Mouse (Mus musculus) kidney, adult 2 months (tissue): Measurements from ENCODE around the gene Ppil1. TPM values are rescaled to one million over a fixed set of nuclear protein-coding genes. Genes with fewer than 3 reads are reported as not detected.

Experiments used
- DNase-seq: peaks from one replicate; pipeline ENCODE4 v3.0.0; 2021
- H3K27ac ChIP-seq: fragments of 200-500 bp; 2 replicates; pipeline ENCODE4 v1.5.1; 2012; ENCODE audit warnings: low read depth, low read length, control low read depth, inconsistent platforms; ENCODE audit not compliant: insufficient read depth
- H3K27me3 ChIP-seq: fragments of 200-500 bp; replicated peaks from 2 replicates; pipeline ENCODE4 v1.6.1; 2012; ENCODE audit warnings: mild to moderate bottlenecking, moderate library complexity, low read length, inconsistent platforms; ENCODE audit not compliant: control insufficient read depth, insufficient read depth
- H3K36me3 ChIP-seq: fragments of 200-500 bp; 2 replicates; pipeline ENCODE4 v1.6.1; 2012; ENCODE audit warnings: mild to moderate bottlenecking, moderate library complexity, low read length, inconsistent platforms; ENCODE audit not compliant: control insufficient read depth, insufficient read depth
- H3K4me1 ChIP-seq: fragments of 200-500 bp; 2 replicates; pipeline ENCODE4 v1.6.1; 2011; ENCODE audit warnings: low read length; ENCODE audit not compliant: control insufficient read depth, insufficient read depth
- H3K4me3 ChIP-seq: fragments of 200-500 bp; 2 replicates; pipeline ENCODE4 v1.5.1; 2011; ENCODE audit warnings: mild to moderate bottlenecking, low read depth, low read length, control low read depth; ENCODE audit not compliant: insufficient read depth
- CTCF ChIP-seq: fragments of 200-500 bp; conservative IDR thresholded peaks from 2 replicates; pipeline ENCODE4 v1.5.1; 2011; ENCODE audit warnings: low read depth, mild to moderate bottlenecking, control low read depth, low read length, moderate library complexity, mixed read lengths; ENCODE audit not compliant: insufficient read depth, insufficient read length
- POLR2A ChIP-seq: fragments of 200-500 bp; IDR thresholded peaks from one replicate; pipeline ENCODE4 v1.6.1; 2011; ENCODE audit warnings: low read depth, low read length, control low read depth
- WGBS: fragments of 180-500 bp; shearing (Covaris S2); methylation state at CpG from one replicate; pipeline ENCODE4 v1.1.7; 2018; 5-methylcytosine and 5-hydroxymethylcytosine counted together
- polyA plus RNA-seq: library from polyadenylated mRNA; depleted of rRNA; stranded (reverse); fragments of >200 nt; gene quantifications from 2 replicates; pipeline ENCODE4 v1.2.3, GENCODE M21; 2012

Ppil1 gene
- polyA plus RNA-seq, 1 experiment = 23.5 TPM

DNA sequence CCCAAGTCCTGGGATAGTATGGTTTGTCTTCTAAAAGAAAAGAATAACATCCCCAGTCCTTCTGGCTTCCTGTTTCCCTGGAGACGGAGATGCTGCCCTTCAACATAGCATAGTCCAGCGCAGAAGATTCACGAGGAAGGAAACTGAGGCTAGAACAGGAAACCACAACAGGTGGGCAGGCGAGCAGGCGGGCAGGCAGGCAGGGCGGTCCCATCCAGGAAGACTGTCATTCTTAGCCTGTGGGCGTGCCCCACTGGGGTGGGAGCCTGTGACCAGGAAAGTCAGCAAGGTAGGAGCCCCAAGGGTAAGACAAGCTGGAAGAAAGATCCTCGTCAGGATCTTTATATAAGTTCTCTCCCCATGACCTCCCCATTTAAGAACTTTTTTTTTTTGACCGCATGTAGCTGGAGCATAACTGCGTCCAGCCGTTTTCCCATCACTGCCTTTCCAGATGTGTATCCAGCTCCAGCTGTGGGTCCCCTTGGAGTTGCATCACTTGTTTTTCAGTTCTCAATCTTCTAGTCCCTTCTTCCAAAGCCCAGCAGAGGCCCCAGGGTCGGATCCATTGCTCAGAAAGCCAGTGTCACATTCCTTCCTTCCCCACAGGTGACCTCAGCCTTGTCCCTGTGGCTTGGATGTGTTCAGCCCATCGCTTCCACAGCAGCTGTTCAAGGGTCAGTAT lies 40.5 kb upstream of the Ppil1 start:
- Histone ChIP-seq H3K4me1 (no peaks in the 10 kb centered on the region), H3K36me3 (no peaks in the 10 kb centered on the region; the same call in 1 of the 2 replicates), H3K27ac (no peak overlapping the region), H3K4me3 (no peak overlapping the region), H3K27me3 (no peaks in the 10 kb centered on the region)
- no peak for TF ChIP-seq POLR2A
- no peak for TF ChIP-seq CTCF
- DNase-seq = peak; percentile 26
- whole genome bisulfite sequencing = 54% methylated on average over 13 of the region's 13 CpGs

DNA sequence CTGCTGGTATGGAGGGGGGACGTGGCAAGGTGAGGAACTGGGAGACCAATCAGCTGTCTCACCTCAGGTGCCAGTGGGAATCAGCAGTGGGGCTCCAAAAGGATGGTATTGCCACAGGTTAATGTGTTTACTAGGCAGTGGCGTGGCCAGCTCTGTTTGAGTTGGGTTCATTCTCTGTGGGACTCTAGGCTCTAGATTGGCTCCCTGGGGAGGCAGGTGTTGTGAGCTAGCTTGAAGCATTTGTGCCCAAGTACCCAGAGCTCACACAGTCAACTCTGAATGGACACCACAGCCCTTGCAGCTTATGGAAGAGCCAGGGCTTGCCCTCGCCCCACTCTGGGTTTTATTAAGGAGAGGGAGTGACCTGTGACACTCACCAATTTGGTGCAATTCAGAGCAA lies 39.9 kb upstream of the Ppil1 start:
- H3K27ac ChIP-seq = no peak overlapping the region
- H3K4me1 ChIP-seq = no peaks in the 10 kb centered on the region
- TF ChIP-seq POLR2A (no peak), CTCF (no peak)

DNA sequence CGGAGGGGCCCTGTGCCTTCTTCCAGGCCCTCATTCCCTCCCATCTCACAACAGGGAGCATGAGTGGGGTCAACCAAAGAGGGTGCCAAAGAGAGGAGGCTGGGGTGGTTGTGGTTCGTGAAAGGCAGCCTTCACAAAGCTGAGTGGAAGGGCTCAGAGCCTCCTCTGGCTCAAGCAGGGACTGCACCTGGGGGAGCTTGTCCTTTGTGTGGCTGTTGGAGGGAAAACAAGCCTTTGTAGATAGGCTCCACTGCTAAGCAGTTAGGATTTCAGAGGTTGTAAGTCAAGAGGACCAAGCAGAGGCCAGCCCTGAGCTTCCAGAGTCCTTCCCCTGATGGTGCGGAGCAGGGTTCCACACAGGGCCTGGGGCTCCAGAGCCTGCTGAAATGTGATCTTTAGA lies 39.1 kb upstream of the Ppil1 start:
- Histone ChIP-seq H3K4me3 (no peak overlapping the region), H3K27me3 (no peaks in the 10 kb centered on the region), H3K36me3 (no peaks in the 10 kb centered on the region; the same call in 1 of the 2 replicates), H3K4me1 (no peaks in the 10 kb centered on the region), H3K27ac (no peak overlapping the region)
- no peak for TF ChIP-seq POLR2A
- no peak for TF ChIP-seq CTCF
- WGBS = 69% methylated on average over 3 of the region's 3 CpGs
- no peak for DNase-seq

More for the DNA sequence above, 39.9 kb upstream of the Ppil1 start:
- 84% methylated on average over 3 of the region's 3 CpGs for WGBS
- DNase-seq = no peak
- no peaks in the 10 kb centered on the region; the same call in 1 of the 2 replicates for H3K36me3 ChIP-seq
- no peak overlapping the region for H3K4me3 ChIP-seq
- H3K27me3 ChIP-seq = no peaks in the 10 kb centered on the region

DNA sequence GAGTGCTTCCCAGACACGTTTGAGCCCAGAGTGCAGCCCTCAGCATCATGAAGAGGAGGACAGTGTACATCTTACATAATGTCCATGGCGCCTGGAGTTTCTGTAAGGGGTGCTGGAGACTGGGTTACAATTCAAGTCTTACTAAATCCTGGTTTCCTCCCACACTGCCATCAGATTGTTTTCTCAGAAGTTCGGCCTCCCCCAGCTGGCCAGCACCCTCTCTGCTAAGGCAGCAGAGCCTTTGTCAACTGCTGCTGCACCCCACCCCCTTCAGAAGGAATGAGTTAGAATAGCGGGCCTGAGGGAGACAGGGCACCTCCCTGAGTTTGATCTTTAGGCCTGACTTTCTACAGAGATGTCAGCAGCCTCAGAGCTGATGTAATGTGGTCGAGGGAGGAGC lies 38.2 kb upstream of the Ppil1 start:
- Histone ChIP-seq H3K27me3 (no peaks in the 10 kb centered on the region), H3K4me3 (no peak overlapping the region), H3K36me3 (no peaks in the 10 kb centered on the region; the same call in 1 of the 2 replicates), H3K4me1 (peaks cover 4% of the 10 kb centered on the region), H3K27ac (no peak overlapping the region)
- no peak for TF ChIP-seq POLR2A
- TF ChIP-seq CTCF = no peak
- WGBS = 71% methylated on average over 5 of the region's 5 CpGs
- DNase-seq = no peak

DNA sequence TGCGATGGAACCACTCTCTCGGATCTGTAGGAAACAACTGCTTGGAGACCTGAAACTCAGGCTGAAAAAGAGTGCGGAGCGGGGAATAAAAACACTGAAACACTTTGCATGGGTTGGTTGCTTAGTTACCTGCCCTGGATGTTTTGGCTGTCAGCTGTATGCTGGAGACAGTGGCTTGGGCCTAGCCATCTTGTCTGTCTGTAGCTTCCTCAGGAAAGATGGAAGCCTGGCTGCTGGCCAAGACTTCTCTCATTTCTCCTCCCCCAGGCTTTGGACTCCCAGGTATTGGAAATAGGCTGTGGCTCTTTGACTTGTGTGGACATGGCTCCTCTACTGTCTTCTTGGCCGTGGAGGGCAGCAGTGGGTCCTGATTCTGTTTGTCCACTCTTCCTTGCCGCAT lies 37.4 kb upstream of the Ppil1 start:
- TF ChIP-seq POLR2A (no peak), CTCF (no peak)
- no peak overlapping the region for H3K4me3 ChIP-seq
- no peaks in the 10 kb centered on the region; the same call in 1 of the 2 replicates for H3K36me3 ChIP-seq
- H3K27me3 ChIP-seq = no peaks in the 10 kb centered on the region
- H3K4me1 ChIP-seq = peaks cover 9% of the 10 kb centered on the region
- H3K27ac ChIP-seq = no peak overlapping the region
- peak; percentile 28 for DNase-seq
- 94% methylated on average over 6 of the region's 6 CpGs for WGBS

DNA sequence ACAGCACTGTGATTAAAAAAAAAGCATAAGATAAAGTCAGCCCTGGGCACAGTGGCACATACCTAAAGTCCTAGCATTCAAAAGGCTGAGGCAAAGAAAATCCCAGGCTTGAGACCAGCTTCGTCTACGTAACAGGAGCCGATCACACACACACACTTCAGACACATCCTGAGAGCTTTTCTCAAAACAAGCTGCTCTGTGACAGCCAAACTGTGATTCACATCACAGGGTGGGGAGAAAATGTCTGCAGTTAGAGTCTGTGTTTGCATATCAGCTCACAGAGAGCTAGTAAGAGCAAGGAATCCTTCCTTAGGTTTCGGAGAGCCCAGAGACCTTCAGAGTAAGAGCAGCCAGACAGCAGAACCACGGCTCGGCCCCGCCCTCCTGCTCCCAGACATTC lies 36.9 kb upstream of the Ppil1 start:
- 91% methylated on average over 7 of the region's 7 CpGs for WGBS
- DNase-seq = no peak
- peaks cover 12% of the 10 kb centered on the region for H3K4me1 ChIP-seq
- no peak overlapping the region for H3K27ac ChIP-seq
- no peak overlapping the region for H3K4me3 ChIP-seq
- H3K36me3 ChIP-seq = no peaks in the 10 kb centered on the region; the same call in 1 of the 2 replicates
- TF ChIP-seq POLR2A = no peak
- TF ChIP-seq CTCF = no peak
- no peaks in the 10 kb centered on the region for H3K27me3 ChIP-seq

DNA sequence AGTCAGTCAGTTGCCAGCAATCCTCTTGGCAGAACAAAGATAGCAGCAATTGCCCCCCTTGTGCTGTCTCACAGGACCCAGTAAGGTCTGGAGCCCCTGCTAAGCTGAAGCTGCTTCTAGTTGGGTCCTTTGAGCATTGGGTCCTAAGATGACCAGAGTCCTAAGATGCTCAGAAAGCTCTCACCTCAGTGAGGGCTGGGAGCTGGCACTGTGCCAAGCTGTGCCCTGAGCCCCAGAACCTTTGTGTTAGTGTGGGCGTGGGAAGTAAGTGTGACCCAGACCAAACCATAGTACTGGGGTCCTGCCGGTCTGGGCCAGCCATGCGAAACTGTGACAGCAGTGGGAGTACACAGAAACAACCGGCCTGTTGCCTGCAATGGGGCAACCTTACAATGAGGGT lies 35.3 kb upstream of the Ppil1 start:
- H3K27me3 ChIP-seq = no peaks in the 10 kb centered on the region
- WGBS = 68% methylated on average over 4 of the region's 4 CpGs
- peaks cover 24% of the 10 kb centered on the region for H3K4me1 ChIP-seq
- DNase-seq = no peak
- H3K27ac ChIP-seq = no peak overlapping the region
- no peak overlapping the region for H3K4me3 ChIP-seq
- H3K36me3 ChIP-seq = no peaks in the 10 kb centered on the region; the same call in 1 of the 2 replicates
- no peak for TF ChIP-seq POLR2A
- no peak for TF ChIP-seq CTCF
